Mouse (Mus musculus): Measurements from ENCODE around the gene Il16. TPM values are rescaled to one million over a fixed set of nuclear protein-coding genes. Genes with fewer than 3 reads are reported as not detected.
"Not testable (repeated sequence)": the region's sequence is repeated elsewhere in the genome, so short reads cannot be mapped to it uniquely, and the experiment has no call there.

Gene Il16
- polyA plus RNA-seq, 1 experiment from 2014 or later, result 8.3 TPM

DNA sequence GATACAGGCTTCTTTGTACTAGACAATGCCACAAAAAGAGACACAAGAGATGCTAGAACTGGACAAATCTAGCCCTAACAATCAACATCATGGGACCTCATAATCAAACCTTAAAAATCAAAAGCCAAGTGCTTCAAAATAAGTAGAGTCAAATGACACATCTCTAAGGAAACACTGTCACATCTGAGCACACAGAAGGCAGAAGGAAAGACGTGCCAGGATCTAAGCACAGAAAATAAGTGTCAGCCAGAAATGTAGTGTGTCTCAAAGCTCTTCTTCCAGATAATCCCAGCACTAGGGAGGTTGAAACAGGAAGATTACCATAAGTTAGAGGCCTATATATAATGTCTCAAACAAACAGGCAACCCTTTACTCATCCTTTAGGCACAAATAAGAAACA, 31.9 kb downstream of the Il16 start:
- 44% methylated on average over 1 of the region's 1 CpGs for WGBS (ENCODE audit: insufficient replicate concordance)
- Histone ChIP-seq H3K4me3 (ENCODE audit: low read depth, low read length) (no peak overlapping the region), H3K9me3 (replicated peaks; ENCODE audit: control insufficient read depth, low read length) (no peaks in the 10 kb centered on the region), H3K9ac (ENCODE audit: low read depth, low read length) (no peak overlapping the region), H3K4me1 (ENCODE audit: control insufficient read depth, low read depth, low read length) (no peaks in the 10 kb centered on the region), H3K27ac (ENCODE audit: low read length) (no peak overlapping the region), H3K27me3 (ENCODE audit: control insufficient read depth, insufficient read depth, low read depth, low read length) (no peaks in the 10 kb centered on the region), H3K4me2 (ENCODE audit: low read depth, low read length) (no peak overlapping the region), H3K36me3 (ENCODE audit: control insufficient read depth, insufficient read depth) (no peaks in the 10 kb centered on the region)
- ATAC-seq (ENCODE audit: low read depth), result no peak

DNA sequence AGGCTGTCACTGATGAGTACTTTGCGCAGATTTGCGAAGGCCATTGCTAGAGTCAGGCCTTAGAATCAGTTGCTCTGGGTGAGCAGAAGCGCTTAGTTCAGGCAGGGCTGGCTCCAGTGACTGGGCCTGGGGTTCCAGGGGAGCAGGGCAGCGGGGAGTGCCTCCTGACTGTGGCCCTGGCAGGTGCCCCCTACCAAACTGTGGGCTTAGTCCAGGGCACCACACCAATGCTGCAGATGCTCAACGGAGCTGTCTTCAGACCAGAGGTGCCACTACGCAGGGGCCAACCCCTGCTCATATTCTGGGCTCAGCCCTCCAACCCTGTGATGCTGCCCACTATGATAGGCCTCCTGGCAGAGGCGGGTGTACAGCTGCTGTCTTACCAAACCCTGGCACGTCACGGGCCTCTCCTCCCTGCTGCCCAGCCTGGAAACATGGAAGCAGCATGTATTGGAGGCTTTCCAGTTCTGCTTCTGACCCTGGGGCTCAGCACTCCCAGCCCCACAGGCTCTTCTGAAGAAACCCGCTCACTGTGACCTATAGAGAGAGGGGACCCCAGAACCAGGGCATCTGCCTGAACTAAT, 33.8 kb downstream of the Il16 start:
- not testable (repeated sequence) for H3K9ac ChIP-seq (ENCODE audit: low read depth, low read length); ATAC-seq (ENCODE audit: low read depth)
- 63% methylated on average over 10 of the region's 10 CpGs for WGBS (ENCODE audit: insufficient replicate concordance)

DNA sequence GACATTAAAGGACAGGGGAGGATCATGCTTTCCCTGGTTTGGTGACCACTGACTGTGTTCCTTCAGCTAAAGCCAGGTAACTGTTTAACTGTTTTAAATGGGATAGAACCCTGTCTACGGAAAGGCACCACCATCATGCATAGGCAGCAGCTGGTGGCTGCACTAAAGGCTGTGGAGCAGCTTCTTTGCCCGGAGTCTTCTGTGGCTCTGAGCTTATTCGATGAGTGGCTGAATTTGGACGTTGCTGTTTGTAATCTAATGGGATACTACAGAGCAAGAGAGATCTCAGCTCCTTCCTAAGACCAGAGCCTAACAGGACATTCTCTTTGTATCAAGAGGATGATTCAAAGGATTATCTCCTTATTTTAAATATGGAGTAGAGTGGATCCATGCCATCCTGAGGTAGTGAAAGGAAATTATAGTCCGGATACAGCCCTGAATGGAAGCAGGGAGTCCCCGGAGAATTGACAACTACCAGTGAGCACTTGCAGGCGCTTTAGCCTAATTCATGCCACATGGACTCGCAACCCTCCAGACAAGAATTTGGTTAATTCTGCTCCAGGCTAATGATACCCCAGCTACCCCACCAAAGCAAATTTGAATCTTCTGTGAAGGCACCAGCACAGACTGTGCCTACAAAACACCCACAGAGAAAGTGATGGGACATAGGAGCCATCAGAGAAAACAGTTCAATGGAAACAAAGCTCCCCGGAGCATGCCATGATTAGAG, 42.3 kb downstream of the Il16 start:
- Histone ChIP-seq H3K9me3 (replicated peaks; ENCODE audit: control insufficient read depth, low read length) (no peaks in the 10 kb centered on the region), H3K36me3 (ENCODE audit: control insufficient read depth, insufficient read depth) (no peaks in the 10 kb centered on the region), H3K4me1 (ENCODE audit: control insufficient read depth, low read depth, low read length) (no peaks in the 10 kb centered on the region), H3K4me3 (ENCODE audit: low read depth, low read length) (no peak overlapping the region), H3K27ac (ENCODE audit: low read length) (no peak overlapping the region), H3K27me3 (ENCODE audit: control insufficient read depth, insufficient read depth, low read depth, low read length) (no peaks in the 10 kb centered on the region), H3K9ac (ENCODE audit: low read depth, low read length) (no peak overlapping the region), H3K4me2 (ENCODE audit: low read depth, low read length) (no peak overlapping the region)
- no peak for ATAC-seq (ENCODE audit: low read depth)
- 58% methylated on average over 9 of the region's 9 CpGs for WGBS (ENCODE audit: insufficient replicate concordance)

More for the DNA sequence above, 33.8 kb downstream of the Il16 start:
- H3K36me3 ChIP-seq (ENCODE audit: control insufficient read depth, insufficient read depth); H3K4me3 ChIP-seq (ENCODE audit: low read depth, low read length); H3K9me3 ChIP-seq (replicated peaks; ENCODE audit: control insufficient read depth, low read length); H3K27me3 ChIP-seq (ENCODE audit: control insufficient read depth, insufficient read depth, low read depth, low read length); H3K27ac ChIP-seq (ENCODE audit: low read length); H3K4me2 ChIP-seq (ENCODE audit: low read depth, low read length); H3K4me1 ChIP-seq (ENCODE audit: control insufficient read depth, low read depth, low read length): not testable (repeated sequence)

DNA sequence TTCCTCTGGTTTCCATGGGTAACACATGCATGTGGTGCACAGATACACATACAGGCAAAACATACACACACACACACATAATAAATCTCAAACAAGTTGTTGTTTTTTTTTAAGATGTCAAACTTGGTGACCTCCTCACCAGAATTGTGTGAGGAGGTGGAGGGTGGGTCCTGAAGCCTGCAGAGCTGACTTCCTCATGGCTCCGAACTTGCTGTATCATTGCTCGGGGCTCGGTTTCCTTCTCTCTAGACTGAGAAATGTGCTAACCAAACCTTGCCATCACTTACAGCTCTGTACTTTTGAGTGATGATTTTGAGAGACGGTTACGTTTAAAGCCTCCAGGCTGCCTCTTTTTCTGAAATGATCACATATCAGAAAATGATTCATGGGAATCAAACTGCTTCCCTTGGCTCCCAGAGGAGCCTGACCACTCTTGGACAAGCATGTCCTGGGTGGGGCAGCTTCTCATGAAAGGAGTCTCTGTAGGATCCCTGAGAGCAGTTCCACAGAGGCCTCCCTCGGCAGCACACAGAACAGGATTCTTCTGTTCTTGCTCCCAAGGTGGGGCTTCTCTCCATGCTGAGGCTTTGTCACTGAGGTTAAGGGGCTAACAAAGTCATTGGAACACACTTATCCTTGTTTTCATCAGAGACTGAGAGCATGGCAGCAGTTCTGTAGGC, 46.3 kb downstream of the Il16 start:
- Histone ChIP-seq H3K4me1 (ENCODE audit: control insufficient read depth, low read depth, low read length) (no peaks in the 10 kb centered on the region), H3K36me3 (ENCODE audit: control insufficient read depth, insufficient read depth) (no peaks in the 10 kb centered on the region), H3K4me2 (ENCODE audit: low read depth, low read length) (no peak overlapping the region), H3K27ac (ENCODE audit: low read length) (no peak overlapping the region), H3K9ac (ENCODE audit: low read depth, low read length) (no peak overlapping the region), H3K27me3 (ENCODE audit: control insufficient read depth, insufficient read depth, low read depth, low read length) (no peaks in the 10 kb centered on the region), H3K9me3 (replicated peaks; ENCODE audit: control insufficient read depth, low read length) (no peaks in the 10 kb centered on the region), H3K4me3 (ENCODE audit: low read depth, low read length) (no peak overlapping the region)
- no peak for ATAC-seq (ENCODE audit: low read depth)
- 22% methylated on average over 6 of the region's 6 CpGs for WGBS (ENCODE audit: insufficient replicate concordance)

DNA sequence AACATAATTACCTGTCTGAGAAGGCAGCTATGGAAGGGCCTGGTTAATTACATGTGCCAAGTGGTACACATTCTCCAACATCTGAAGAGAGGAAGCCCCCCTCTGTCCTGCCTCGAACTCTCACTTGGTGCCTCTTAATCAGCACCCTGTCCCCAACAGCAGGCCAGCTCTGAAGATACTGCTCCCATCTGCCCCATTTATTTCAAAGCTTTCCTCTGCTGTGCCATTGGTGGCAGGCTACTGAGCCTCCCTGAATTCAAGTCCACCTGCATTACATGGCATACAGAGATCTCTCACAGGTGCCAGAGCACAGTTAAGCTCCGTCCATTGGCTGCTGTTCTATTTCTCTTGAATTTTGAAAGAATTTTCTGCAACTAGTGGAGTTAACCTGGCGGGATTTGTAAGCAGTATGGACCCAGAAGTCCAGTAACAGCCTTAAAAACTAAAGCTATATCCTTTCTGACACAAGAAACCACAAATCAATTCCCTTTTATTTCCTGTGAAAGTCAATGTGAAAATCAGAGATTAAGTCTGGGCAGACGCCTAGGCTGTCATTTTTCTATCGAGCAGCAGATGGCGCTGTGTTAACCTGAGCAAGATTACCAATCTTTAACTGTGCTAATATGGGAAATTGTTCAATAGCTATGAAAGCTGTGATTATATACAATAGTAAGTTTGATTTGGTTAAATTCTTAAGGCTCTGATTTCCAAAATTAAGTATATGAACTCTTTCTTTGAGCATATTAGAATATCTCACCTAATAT, 49.9 kb downstream of the Il16 start:
- Histone ChIP-seq H3K4me1 (ENCODE audit: control insufficient read depth, low read depth, low read length) (no peaks in the 10 kb centered on the region), H3K27ac (ENCODE audit: low read length) (no peak overlapping the region), H3K4me3 (ENCODE audit: low read depth, low read length) (no peak overlapping the region), H3K27me3 (ENCODE audit: control insufficient read depth, insufficient read depth, low read depth, low read length) (no peaks in the 10 kb centered on the region), H3K4me2 (ENCODE audit: low read depth, low read length) (no peak overlapping the region), H3K9me3 (replicated peaks; ENCODE audit: control insufficient read depth, low read length) (no peaks in the 10 kb centered on the region), H3K9ac (ENCODE audit: low read depth, low read length) (no peak overlapping the region), H3K36me3 (ENCODE audit: control insufficient read depth, insufficient read depth) (no peaks in the 10 kb centered on the region)
- no peak for ATAC-seq (ENCODE audit: low read depth)
- 23% methylated on average over 6 of the region's 6 CpGs for WGBS (ENCODE audit: insufficient replicate concordance)

DNA sequence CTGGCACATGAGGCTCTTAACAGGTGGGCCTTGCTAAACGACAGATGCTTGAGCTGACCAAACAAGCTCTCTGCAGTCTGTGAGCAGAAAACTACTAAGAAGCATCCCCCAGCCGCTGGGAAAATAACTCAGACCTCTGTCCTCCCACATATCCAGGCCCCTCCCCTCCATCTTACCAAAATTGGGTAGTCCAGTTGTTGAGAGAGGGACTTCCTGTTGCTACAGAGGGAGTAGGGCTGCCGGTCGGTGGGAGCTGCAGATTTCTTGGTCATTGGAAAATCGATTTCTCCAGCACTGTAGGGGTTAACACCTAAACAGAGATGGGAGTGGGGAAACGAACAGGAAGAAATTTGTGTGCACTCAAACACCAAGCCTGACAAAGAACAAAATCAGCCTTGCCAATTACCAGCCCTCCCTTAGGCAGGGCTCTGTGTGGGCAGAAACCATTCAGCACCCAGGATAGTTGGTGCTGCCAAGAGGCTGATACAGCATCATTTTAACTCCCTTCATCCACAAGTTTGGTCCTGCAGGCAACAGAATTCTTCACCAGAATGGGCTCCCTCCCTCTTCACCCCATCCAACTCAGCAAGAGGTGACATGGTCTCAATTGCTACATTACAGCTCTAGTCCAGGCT, 62.8 kb downstream of the Il16 start:
- Histone ChIP-seq H3K36me3 (ENCODE audit: control insufficient read depth, insufficient read depth) (no peaks in the 10 kb centered on the region), H3K9ac (ENCODE audit: low read depth, low read length) (no peak overlapping the region), H3K27ac (ENCODE audit: low read length) (no peak overlapping the region), H3K27me3 (ENCODE audit: control insufficient read depth, insufficient read depth, low read depth, low read length) (no peaks in the 10 kb centered on the region), H3K9me3 (replicated peaks; ENCODE audit: control insufficient read depth, low read length) (no peaks in the 10 kb centered on the region), H3K4me1 (ENCODE audit: control insufficient read depth, low read depth, low read length) (no peaks in the 10 kb centered on the region), H3K4me3 (ENCODE audit: low read depth, low read length) (no peak overlapping the region), H3K4me2 (ENCODE audit: low read depth, low read length) (no peak overlapping the region)
- no peak for ATAC-seq (ENCODE audit: low read depth)
- WGBS (ENCODE audit: insufficient replicate concordance), result 19% methylated on average over 6 of the region's 6 CpGs

DNA sequence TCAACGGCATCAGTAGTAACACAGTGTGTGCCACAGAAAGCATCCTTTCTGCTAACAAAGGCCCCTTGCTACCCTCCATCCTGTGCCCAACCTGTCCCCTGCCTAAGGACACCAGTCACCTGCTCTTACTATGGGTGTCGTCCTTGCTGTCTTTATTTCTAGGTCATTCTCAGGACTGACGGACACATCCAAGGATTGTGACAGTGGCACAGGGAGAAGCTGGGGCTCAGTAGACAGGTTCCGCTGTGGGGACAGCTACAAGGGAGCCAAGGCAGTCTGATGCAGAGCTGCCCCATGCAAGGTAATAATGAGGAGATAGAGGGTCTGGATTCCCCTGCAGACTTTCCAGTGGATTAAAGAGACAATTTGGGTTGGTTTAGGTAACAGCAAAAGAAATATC, 67.0 kb downstream of the Il16 start:
- H3K27me3 ChIP-seq (ENCODE audit: control insufficient read depth, insufficient read depth, low read depth, low read length), result no peaks in the 10 kb centered on the region
- H3K4me2 ChIP-seq (ENCODE audit: low read depth, low read length), result no peak overlapping the region
- H3K9ac ChIP-seq (ENCODE audit: low read depth, low read length), result no peak overlapping the region
- no peaks in the 10 kb centered on the region for H3K36me3 ChIP-seq (ENCODE audit: control insufficient read depth, insufficient read depth)
- no peak overlapping the region for H3K27ac ChIP-seq (ENCODE audit: low read length)
- ATAC-seq (ENCODE audit: low read depth), result no peak
- H3K4me3 ChIP-seq (ENCODE audit: low read depth, low read length), result no peak overlapping the region
- no peaks in the 10 kb centered on the region for H3K9me3 ChIP-seq (replicated peaks; ENCODE audit: control insufficient read depth, low read length)
- 76% methylated on average over 4 of the region's 4 CpGs for WGBS (ENCODE audit: insufficient replicate concordance)
- H3K4me1 ChIP-seq (ENCODE audit: control insufficient read depth, low read depth, low read length), result no peaks in the 10 kb centered on the region

DNA sequence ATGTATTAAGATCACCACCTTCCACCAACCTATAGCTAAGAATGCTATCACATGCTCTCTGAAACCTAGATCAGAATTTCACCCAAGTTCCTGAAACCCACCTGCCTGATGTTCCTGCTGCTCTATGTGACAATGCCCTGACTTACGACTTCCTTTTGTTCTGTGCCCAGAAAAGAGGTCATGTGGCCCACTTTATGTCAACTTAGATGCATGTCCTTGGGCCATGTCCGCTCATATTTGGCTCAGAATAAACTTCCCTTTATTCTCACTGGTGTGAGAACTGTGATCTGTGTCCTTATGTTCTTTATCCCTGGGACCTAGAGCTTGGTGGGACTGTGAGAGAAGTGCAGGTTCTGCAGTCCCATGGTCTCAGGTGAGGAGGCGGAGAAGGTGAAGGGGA, 68.2 kb downstream of the Il16 start:
- WGBS (ENCODE audit: insufficient replicate concordance), result 46% methylated on average over 3 of the region's 3 CpGs

More for the DNA sequence above, 68.2 kb downstream of the Il16 start:
- no peaks in the 10 kb centered on the region for H3K27me3 ChIP-seq (ENCODE audit: control insufficient read depth, insufficient read depth, low read depth, low read length)
- H3K4me1 ChIP-seq (ENCODE audit: control insufficient read depth, low read depth, low read length), result no peaks in the 10 kb centered on the region
- no peaks in the 10 kb centered on the region for H3K9me3 ChIP-seq (replicated peaks; ENCODE audit: control insufficient read depth, low read length)
- ATAC-seq (ENCODE audit: low read depth), result no peak
- H3K27ac ChIP-seq (ENCODE audit: low read length), result no peak overlapping the region
- H3K4me2 ChIP-seq (ENCODE audit: low read depth, low read length), result no peak overlapping the region
- H3K9ac ChIP-seq (ENCODE audit: low read depth, low read length), result no peak overlapping the region
- H3K4me3 ChIP-seq (ENCODE audit: low read depth, low read length), result no peak overlapping the region
- H3K36me3 ChIP-seq (ENCODE audit: control insufficient read depth, insufficient read depth), result no peaks in the 10 kb centered on the region
